Mouse (Mus musculus) CD4-positive, CD25-positive, alpha-beta regulatory T cell, adult 4 months (primary cell): ENCODE data around the gene 6430571L13Rik. TPM values are rescaled to one million over a fixed set of nuclear protein-coding genes. Genes with fewer than 3 reads are reported as not detected.
A peak's percentile ranks its signal among the peaks of the same experiment; 100 is the strongest.
"Not testable (repeated sequence)": the region's sequence is repeated elsewhere in the genome, so short reads cannot be mapped to it uniquely, and the experiment has no call there.

Source experiments
- ATAC-seq: one replicate; pipeline ENCODE4 v1.8.0; 2017
- polyA plus RNA-seq, 2 experiments: library from polyadenylated mRNA; unstranded; fragments of 100-300 nt; shearing (Covaris generic); gene quantifications; one replicate each; pipeline ENCODE4 v1.2.1; 2017

The 6430571L13Rik gene
- polyA plus RNA-seq = 1 to 10 TPM; 1.8 to 3.0 TPM

- ATAC-seq = peak; percentile 72
Observed at GRCm38 (mm10) chr9:107340267-107340859, at the start of gene 6430571L13Rik. TSS of gene 6430571L13Rik (plus strand) at chr9:107340602.

DNA sequence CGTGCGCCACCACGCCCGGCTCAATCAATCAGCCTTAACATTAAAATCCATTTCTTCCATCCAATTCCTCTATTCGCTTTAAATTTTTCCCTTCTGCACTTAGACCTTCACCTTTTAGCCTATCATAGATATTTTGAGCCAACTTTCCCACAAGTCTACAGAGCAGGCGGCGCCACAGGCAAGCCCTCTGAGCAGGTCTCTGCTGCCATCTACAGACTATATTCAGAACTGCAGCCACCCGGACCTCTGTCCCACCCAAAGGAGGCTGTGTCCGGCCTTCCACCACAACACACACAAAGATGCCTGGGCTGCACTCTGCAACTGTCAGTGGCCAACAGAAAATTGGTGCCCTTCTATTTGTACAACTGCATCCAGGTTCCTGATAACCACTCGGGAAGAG, 49.5 kb upstream of the 6430571L13Rik start:
- no peak for ATAC-seq

GRCm38 (mm10) chr9:107294249-107294648, 46.2 kb upstream of the 6430571L13Rik start:
- ATAC-seq = no peak

GRCm38 (mm10) chr9:107295616-107296015, 44.8 kb upstream of the 6430571L13Rik start:
- peak; percentile 69 for ATAC-seq

- no peak for ATAC-seq
Observed at GRCm38 (mm10) chr9:107296016-107296040, 44.6 kb upstream of the 6430571L13Rik start, which contains the start of gene Cish. TSS of gene Cish (plus strand) at chr9:107296026.

GRCm38 (mm10) chr9:107296041-107296440, 44.4 kb upstream of the 6430571L13Rik start:
- peak; percentile 51 for ATAC-seq

GRCm38 (mm10) chr9:107296501-107296965, 43.9 kb upstream of the 6430571L13Rik start:
- ATAC-seq = peak; percentile 67

- ATAC-seq = no peak
Observed at GRCm38 (mm10) chr9:107297059-107297458, 43.3 kb upstream of the 6430571L13Rik start.

DNA sequence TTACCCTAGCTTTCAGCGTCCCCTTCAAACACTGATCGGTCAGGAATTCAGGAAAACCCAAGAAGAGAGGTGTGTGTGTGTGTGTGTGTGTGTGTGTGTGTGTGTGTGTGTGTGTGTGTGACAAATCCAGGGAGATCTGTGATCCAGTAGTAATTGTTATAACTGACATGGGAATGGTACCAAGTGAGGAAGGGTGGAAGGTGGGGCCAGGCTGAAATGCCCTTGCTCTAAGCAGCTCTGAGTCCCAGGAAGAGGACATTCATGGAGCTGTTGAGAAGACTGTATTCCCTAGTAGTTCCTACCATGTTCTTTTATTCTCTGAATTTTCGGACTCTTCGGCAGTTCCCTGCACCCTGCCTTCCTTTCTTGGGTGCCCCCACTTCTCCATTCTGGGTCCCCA, 42.7 kb upstream of the 6430571L13Rik start:
- no peak for ATAC-seq

DNA sequence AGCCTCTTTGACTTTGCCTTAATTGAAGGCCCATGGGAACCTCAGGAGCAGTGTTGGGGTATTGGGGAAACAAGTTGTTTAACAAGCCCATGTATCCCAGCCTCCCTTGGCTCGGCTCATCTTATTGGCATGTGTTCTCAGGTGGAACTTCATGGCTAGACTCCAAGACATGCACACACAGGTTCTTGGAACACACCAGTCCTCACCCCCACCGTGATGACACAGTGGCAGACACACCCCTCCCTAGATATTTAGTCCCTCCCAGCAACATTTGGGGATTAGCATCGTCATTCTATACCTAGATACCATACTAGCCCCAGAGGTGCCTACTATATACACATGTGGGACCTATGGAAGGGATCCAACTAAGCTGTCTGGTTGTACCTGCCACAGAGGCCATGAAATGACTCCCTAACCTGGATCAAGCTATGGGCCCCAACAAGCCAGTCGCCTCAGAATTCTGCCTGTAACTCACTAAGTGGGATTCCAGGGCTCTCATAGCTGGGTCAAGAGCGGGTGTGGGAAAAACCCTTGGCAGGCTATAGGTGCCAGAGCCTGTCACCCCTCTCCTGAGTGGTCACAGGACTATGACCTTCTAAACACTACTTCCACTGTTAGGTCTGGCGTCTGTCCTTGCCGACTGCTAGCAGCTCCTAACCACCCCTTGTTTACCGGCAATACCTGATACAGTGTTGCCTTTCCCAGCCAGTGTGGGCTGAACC, 42.2 kb upstream of the 6430571L13Rik start:
- ATAC-seq = no peak

DNA sequence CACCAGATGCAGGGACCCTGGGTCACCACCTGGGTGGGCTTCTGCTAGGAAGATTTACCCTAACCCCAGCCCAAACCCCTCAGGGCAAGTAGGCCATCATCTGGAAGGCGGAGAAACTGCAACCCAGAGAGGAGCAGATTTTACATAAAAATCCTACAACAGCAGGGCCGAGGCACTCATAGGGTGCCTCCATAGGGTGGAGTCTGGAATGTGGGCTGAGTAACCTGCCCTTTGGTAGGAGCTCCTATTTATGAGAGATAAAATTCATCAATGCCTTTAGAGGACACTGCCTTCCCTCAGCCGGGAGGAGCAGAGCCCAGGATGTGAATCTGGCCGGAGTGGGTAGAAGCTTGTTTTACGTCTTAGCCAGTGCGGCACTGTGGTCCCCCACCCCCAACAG, 41.5 kb upstream of the 6430571L13Rik start:
- no peak for ATAC-seq

DNA sequence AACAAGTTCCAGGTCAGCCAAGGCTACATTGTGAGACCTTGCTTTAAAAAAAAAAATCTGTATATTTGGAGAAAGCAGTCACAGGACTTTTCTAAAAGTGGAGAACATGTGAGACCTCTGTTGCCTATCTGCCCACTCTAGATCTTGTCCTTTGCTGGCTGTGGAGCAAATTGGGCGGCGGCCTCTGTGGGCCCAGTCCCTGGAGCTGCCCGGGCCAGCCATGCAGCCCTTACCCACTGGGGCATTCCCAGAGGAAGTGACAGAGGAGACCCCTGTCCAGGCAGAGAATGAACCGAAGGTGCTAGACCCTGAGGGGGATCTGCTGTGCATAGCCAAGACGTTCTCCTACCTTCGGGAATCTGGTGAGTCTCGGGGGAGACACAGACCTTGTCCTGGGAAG, 40.6 kb upstream of the 6430571L13Rik start:
- ATAC-seq = no peak

GRCm38 (mm10) chr9:107300224-107300973, 40.0 kb upstream of the 6430571L13Rik start:
- no peak for ATAC-seq

- no peak for ATAC-seq
Observed at GRCm38 (mm10) chr9:107301554-107302331, 38.7 kb upstream of the 6430571L13Rik start.

- ATAC-seq = no peak
Observed at GRCm38 (mm10) chr9:107302592-107302991, 37.8 kb upstream of the 6430571L13Rik start.

- peak; percentile 9 for ATAC-seq
Observed at GRCm38 (mm10) chr9:107303121-107303820, 37.1 kb upstream of the 6430571L13Rik start.

- no peak for ATAC-seq
Observed at GRCm38 (mm10) chr9:107303900-107304299, 36.5 kb upstream of the 6430571L13Rik start.

DNA sequence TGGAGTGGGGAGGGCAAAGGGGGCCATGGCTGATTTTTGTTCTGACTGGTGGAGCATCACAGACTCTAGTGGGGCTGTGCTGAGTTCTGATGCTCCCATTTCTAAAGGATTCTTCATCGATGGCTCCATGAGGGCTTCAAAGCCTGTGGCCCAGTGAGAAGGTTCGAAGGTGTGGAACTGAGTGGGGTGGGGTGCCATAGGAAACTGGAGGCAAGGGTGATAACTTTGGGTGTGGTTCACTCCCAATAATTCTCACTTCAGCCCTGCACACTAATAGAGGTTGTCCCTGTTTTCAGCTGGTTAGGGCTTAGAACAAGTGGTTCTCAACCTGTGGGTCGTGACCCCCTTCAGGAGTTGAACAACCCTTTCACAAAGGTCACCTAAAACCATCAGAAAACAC, 36.0 kb upstream of the 6430571L13Rik start:
- no peak for ATAC-seq

DNA sequence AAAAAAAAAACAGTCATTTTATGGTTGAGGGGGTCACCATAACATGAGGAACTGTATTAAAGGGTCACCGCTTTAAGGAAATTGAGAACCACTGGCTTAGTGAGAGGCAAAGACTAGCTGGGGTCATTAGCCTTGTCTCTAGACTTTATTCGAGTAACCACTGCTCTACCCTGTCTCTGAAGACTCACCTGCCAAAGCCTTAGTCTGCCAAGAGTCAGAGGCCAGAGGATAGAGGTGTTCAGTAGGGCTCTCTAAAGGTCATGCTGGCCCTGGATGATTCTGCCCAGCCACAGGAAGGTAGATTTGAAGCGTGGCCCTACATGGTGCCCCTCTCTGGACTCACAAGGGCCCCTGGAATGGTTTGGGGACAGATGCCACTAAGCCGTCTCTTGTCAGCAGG, 35.4 kb upstream of the 6430571L13Rik start:
- no peak for ATAC-seq

DNA sequence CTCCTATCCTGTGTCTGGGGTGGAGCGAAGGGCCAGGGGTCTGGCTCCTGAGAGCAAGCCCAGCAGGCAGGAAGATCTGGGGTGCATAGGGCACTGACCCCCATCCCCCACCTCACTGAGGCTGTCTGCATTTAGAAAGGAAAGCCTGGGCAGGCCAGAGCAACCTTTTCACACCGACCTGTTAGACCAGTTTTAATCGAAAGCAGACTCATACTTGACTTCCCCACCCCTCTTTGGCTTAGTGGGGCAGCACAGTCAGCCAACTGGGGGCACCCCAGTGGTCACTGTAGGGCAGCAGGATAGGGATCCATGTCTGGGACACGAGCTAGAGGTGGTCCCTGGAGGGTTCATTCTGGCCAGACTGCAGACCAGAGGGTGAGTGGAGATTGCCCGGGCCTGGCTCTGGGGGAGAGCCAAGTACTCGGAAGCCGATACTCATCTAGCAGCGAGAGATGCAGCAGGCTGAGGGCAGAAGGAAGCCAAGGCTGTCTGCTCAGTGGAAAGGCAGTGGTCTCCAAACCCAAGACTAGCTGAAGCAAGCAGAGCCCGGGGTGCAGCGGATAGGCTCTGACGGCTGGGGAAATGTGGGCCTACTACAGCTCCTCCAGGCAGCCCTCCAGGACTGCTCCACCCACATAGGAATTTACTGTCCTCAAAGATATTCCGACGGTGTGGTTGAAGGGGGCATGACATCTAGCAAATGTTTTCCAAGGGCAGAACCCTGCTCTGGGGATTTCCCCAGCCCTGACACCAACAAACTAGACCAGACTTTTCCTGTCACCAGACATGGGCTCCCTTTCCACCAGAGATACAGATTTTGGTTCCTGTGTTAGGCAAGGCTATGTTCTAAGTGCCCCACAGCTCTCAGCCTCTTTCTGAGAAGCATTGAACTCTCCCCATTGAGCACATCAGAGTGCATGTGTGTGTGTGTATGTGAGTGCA, 34.5 kb upstream of the 6430571L13Rik start:
- ATAC-seq = peak; percentile 75

DNA sequence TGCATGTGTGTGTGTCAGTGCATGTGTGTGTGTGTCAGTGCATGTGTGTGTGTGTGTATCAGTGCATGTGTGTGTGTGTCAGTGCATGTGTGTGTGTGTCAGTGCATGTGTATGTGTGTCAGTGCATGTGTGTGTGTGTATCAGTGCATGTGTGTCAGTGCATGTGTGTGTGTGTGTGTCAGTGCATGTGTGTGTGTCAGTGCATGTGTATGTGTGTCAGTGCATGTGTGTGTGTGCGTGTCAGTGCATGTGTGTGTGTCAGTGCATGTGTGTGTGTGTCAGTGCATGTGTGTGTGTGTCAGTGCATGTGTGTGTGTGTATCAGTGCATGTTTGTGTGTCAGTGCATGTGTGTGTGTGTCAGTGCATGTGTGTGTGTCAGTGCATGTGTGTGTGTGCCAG, 33.7 kb upstream of the 6430571L13Rik start:
- not testable (repeated sequence) for ATAC-seq
